Mouse (Mus musculus) cerebellum, adult 11-12 months (tissue): ENCODE data around the gene Snorc.

Experiments used
- DNase-seq: peaks from one replicate; pipeline ENCODE4 v3.0.0; 2022

Gene Snorc

GRCm38 (mm10) chr1:87510845-87511244 is 40.8 kb downstream of the Snorc start:
- no peak for DNase-seq

- DNase-seq, result no peak
These were observed 50.4 kb downstream of the Snorc start for GRCm38 (mm10) chr1:87520467-87520866.

GRCm38 (mm10) chr1:87521523-87521922 is 51.5 kb downstream of the Snorc start:
- no peak for DNase-seq

- no peak for DNase-seq
These were observed 55.0 kb downstream of the Snorc start for GRCm38 (mm10) chr1:87525041-87525440.
